Mouse (Mus musculus) cerebellum, adult 2 months (tissue): ENCODE data around the gene Lbx1. TPM values are rescaled to one million over a fixed set of nuclear protein-coding genes. Genes with fewer than 3 reads are reported as not detected.

Experiments
- DNase-seq, 2 experiments: peaks; one replicate each; pipeline ENCODE4 v3.0.0; 2021
- H3K27ac ChIP-seq: fragments of 200-500 bp; 2 replicates; pipeline ENCODE4 v1.5.1; 2012; ENCODE audit warnings: low read length, control low read depth, inconsistent platforms; ENCODE audit not compliant: insufficient read depth
- H3K27me3 ChIP-seq: fragments of 200-500 bp; 2 replicates; pipeline ENCODE4 v1.6.1; 2012; ENCODE audit warnings: inconsistent platforms, mild to moderate bottlenecking, low read length, moderate library complexity; ENCODE audit not compliant: control insufficient read depth, insufficient read depth
- H3K4me1 ChIP-seq: fragments of 200-500 bp; 2 replicates; pipeline ENCODE4 v1.6.1; 2011; ENCODE audit warnings: low read length; ENCODE audit not compliant: control insufficient read depth, insufficient read depth
- H3K4me3 ChIP-seq: fragments of 200-500 bp; replicated peaks from 2 replicates; pipeline ENCODE3; 2011; ENCODE audit warnings: mild to moderate bottlenecking, low read depth, low read length, control low read depth; ENCODE audit not compliant: insufficient read depth
- CTCF ChIP-seq: fragments of 200-500 bp; IDR thresholded peaks from 2 replicates; pipeline ENCODE4 v1.5.1; 2011; ENCODE audit warnings: low read depth, mild to moderate bottlenecking, control low read depth, low read length, moderate library complexity, borderline replicate concordance; ENCODE audit not compliant: insufficient read depth
- POLR2A ChIP-seq: fragments of 200-500 bp; IDR thresholded peaks from 2 replicates; pipeline ENCODE4 v1.6.1; 2011; ENCODE audit warnings: low read length, control low read depth, borderline replicate concordance; ENCODE audit not compliant: insufficient read depth
- WGBS: fragments of 180-500 bp; shearing (Covaris S2); methylation state at CpG from one replicate; pipeline ENCODE4 v1.1.7; 2018; 5-methylcytosine and 5-hydroxymethylcytosine counted together
- polyA plus RNA-seq: library from polyadenylated mRNA; depleted of rRNA; stranded (reverse); fragments of >200 nt; gene quantifications from 2 replicates; pipeline ENCODE4 v1.2.3, GENCODE M21; 2012

Lbx1 gene
- polyA plus RNA-seq, 1 experiment: 6.0 TPM

DNA sequence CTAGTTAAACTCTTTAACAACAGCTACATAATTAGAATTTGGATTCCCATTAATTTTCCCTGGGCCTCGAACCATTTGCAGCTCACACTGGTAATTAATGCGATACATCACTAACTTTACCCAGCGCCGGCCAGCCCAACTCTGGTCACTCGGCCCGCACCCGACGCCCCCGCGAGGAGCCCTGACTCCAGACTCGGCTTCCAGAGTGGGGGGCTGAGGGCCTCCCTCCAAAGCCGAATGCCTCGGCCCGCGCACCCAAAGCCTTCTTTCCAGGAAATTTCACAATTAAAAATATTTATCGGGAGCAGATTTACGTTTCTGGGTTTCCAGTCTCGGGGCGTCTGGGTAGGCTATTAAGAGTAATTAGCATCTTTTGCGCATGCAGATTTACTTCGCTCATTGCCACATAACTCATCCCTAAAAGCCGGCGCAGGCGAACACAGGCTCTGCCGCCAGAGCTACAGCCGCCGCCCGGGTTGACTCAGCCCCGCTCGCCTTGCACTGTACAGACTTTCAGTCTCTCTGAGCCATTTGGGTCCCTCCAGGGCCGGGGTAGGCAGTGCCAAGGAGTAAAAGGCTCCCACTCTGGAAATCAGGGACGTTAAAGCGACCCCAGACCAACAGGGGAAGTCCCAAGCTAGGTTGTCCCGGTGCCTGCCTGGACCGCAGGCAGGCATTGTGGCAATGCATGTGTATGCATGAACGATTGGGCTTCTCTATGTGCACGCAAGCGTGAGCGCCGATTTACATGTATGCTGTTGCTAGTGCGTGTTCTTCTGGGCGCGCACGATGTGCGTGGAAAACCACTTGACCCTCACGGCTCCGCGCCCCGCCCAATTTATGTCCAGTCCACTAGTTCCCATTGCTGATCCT lies 12.0 kb downstream of the Lbx1 start:
- H3K4me3 ChIP-seq: no peak overlapping the region
- H3K27me3 ChIP-seq: peaks cover 10% of the 10 kb centered on the region; the same call in 1 of the 2 replicates
- no peak for DNase-seq
- no peak overlapping the region for H3K27ac ChIP-seq
- no peaks in the 10 kb centered on the region for H3K4me1 ChIP-seq
- 3% methylated on average over 49 of the region's 49 CpGs for WGBS
- TF ChIP-seq POLR2A (no peak), CTCF (no peak)

DNA sequence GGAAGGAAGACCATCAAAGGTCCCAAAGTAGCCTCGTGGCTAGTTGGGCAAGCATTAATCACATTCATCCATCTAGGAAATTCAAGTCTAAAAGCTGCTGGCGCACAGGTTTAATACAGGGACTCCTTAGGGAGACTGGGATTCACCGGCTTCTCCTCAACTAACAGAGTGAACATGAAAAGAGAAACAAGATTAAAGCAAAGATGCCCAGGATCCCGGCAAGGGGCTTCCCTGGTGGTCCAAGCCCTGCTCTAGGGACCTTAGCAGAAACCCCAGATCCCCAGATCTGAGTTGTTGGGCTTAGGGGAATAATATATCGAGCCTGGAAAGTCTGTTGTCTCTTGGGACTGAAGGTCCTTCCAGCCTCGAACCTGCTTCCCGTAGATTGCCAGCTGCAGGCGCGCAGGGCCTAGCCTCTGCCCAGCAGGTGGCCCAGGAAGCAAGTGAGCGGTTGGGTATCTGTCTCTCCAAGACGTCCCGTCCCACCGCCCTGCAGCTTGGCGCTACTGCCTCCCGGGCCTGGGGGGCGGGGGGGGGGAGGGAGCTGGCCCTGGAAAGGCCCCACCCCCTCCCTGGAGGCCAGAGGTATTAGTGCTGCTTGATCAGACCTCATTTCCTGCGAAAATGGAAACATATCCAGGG lies 13.3 kb downstream of the Lbx1 start:
- 10% methylated on average over 17 of the region's 17 CpGs for WGBS
- TF ChIP-seq CTCF (no peak), POLR2A (no peak)
- peaks cover 8% of the 10 kb centered on the region; the same call in 1 of the 2 replicates for H3K27me3 ChIP-seq
- no peak overlapping the region for H3K4me3 ChIP-seq
- no peak overlapping the region for H3K27ac ChIP-seq
- H3K4me1 ChIP-seq: no peaks in the 10 kb centered on the region
- DNase-seq: no peak

DNA sequence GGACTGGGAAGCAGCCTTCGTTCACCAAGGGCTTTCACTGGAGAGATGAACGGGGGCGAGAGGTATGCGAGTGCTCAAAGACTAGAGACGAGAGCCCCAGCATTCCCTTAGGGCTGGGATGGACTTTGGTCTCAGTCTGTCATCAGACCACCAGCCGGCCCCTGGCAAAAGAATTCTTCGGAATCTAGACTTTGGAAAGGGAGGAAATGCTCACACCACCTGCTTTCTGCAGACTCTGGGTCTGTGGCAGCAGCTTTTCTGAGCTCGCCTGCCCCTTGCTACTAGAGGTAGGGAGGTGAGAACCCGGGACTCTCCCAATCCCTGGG lies 14.2 kb downstream of the Lbx1 start:
- H3K27ac ChIP-seq: no peak overlapping the region
- H3K4me3 ChIP-seq: peak overlapping the region; percentile 16
- peaks cover 8% of the 10 kb centered on the region; the same call in 1 of the 2 replicates for H3K27me3 ChIP-seq
- TF ChIP-seq CTCF: no peak
- TF ChIP-seq POLR2A: no peak
- WGBS: 6% methylated on average over 9 of the region's 9 CpGs
- H3K4me1 ChIP-seq: no peaks in the 10 kb centered on the region
- no peak for DNase-seq

- Histone ChIP-seq H3K4me3 (peak overlapping the region; percentile 16), H3K27me3 (peaks cover 6% of the 10 kb centered on the region; the same call in 1 of the 2 replicates), H3K27ac (no peak overlapping the region), H3K4me1 (no peaks in the 10 kb centered on the region)
- WGBS: 1% methylated on average over 29 of the region's 29 CpGs
- DNase-seq: peak; percentile 74 to 78
- TF ChIP-seq POLR2A (no peak), CTCF (peak; percentile 93)
Measured at GRCm38 (mm10) chr19:45220593-45221457, 14.8 kb downstream of the Lbx1 start.

- TF ChIP-seq POLR2A: no peak
- peak; percentile 52; the same call in 1 of the 2 replicates for TF ChIP-seq CTCF
Measured at GRCm38 (mm10) chr19:45216240-45216639, 19.4 kb downstream of the Lbx1 start.

GRCm38 (mm10) chr19:45215431-45215830 lies 20.2 kb downstream of the Lbx1 start:
- Histone ChIP-seq H3K27ac (no peak overlapping the region), H3K4me1 (no peaks in the 10 kb centered on the region), H3K4me3 (no peak overlapping the region), H3K27me3 (no peaks in the 10 kb centered on the region)
- WGBS: 79% methylated on average over 4 of the region's 4 CpGs
- TF ChIP-seq POLR2A (no peak), CTCF (no peak)
- DNase-seq: no peak

More at GRCm38 (mm10) chr19:45216240-45216639, 19.4 kb downstream of the Lbx1 start:
- Histone ChIP-seq H3K27ac (no peak overlapping the region), H3K4me1 (no peaks in the 10 kb centered on the region), H3K27me3 (no peaks in the 10 kb centered on the region; the same call in 1 of the 2 replicates), H3K4me3 (no peak overlapping the region)
- DNase-seq: no peak
- 7% methylated on average over 9 of the region's 9 CpGs for WGBS

- DNase-seq: no peak
- Histone ChIP-seq H3K27ac (no peak overlapping the region), H3K4me1 (no peaks in the 10 kb centered on the region), H3K4me3 (no peak overlapping the region), H3K27me3 (no peaks in the 10 kb centered on the region)
- TF ChIP-seq POLR2A (no peak), CTCF (no peak)
- WGBS: 82% methylated on average over 14 of the region's 14 CpGs
Measured at GRCm38 (mm10) chr19:45209776-45210422, 25.7 kb downstream of the Lbx1 start.
